ENCODE assay signal across 21 mouse cellular contexts in genomic region chr8:88280904-88281303, GRCm38 (mm10). TPM values are rescaled to one million over a fixed set of nuclear protein-coding genes. Genes with fewer than 3 reads are reported as not detected.
A peak's percentile ranks its signal among the peaks of the same experiment; 100 is the strongest.
DNase-seq lines count a peak whose midpoint lies in the region; ATAC-seq and TF ChIP-seq lines count a peak whose summit lies in the region.
"Had no signal": no experiment of that assay in that cellular context is flagged by ENCODE, and none has a peak within 500 bp of the region (broad histone marks: within the 10 kb centered on the region; RNA-seq: fewer than 3 reads in every experiment).

No protein-coding gene starts in this region.

- TF ChIP-seq CTCF in thymus, adult 2 months (IDR thresholded peaks at IDR 0.05; ENCODE audit: borderline replicate concordance, control insufficient read depth, extremely low read depth, insufficient read depth, low read length, poor library complexity) = no peak

- peak; percentile 85 for DNase-seq in heart, adult 11 months
- DNase-seq in heart, adult 9 months (ENCODE audit: low spot score in 2 of 2) = no peak
- peak; percentile 84 for DNase-seq in Muller cell, postnatal 12 days (ENCODE audit: inconsistent ontology term)
- no peak for DNase-seq in liver, embryonic 13.5 days
- DNase-seq in thymus, adult 2 months = no peak
- no peak for DNase-seq in spleen, adult 12 weeks (ENCODE audit: low spot score)
- no peak for DNase-seq in adrenal gland, adult 18-20 months (ENCODE audit: low spot score in 2 of 2)
- DNase-seq: B cell, adult 2 months; cerebellum, adult 8-10 months; heart, postnatal 36 days; kidney, adult 9 months; kidney, postnatal 36 days; right cerebral cortex, postnatal 25 days; thymus, postnatal 25 days had no signal

- no peaks in the 10 kb centered on the region for H3K9me3 ChIP-seq in liver, embryonic 13.5 days (replicated peaks)
- H3K9me3 ChIP-seq: embryonic facial prominence, embryonic 13.5 days; heart, embryonic 13.5 days had no signal

- peaks cover 74% of the 10 kb centered on the region for H3K4me1 ChIP-seq in liver, embryonic 13.5 days (replicated peaks)
- peaks cover 19% of the 10 kb centered on the region for H3K4me1 ChIP-seq in thymus, adult 2 months (replicated peaks; ENCODE audit: control insufficient read depth, insufficient read depth, low read length)

- peaks cover 36% of the 10 kb centered on the region for H3K79me2 ChIP-seq in myocyte (ENCODE audit: control insufficient read depth, insufficient read depth)

- H3ac ChIP-seq in myocyte (ENCODE audit: control insufficient read depth, insufficient read length) = no peak overlapping the region

- 6% methylated on average over 7 of the region's 7 CpGs for WGBS in liver, embryonic 13.5 days (ENCODE audit: insufficient replicate concordance)
- 94% methylated on average over 7 of the region's 7 CpGs for WGBS in thymus, adult 2 months

- H3K27me3 ChIP-seq in liver, embryonic 13.5 days = no peaks in the 10 kb centered on the region
- no peaks in the 10 kb centered on the region for H3K27me3 ChIP-seq in myocyte (ENCODE audit: control insufficient read depth, insufficient read depth, insufficient read length)
- no peaks in the 10 kb centered on the region for H3K27me3 ChIP-seq in thymus, adult 2 months (ENCODE audit: control insufficient read depth, insufficient read depth, low read length)
- H3K27me3 ChIP-seq: embryonic facial prominence, embryonic 13.5 days had no signal

- no peak overlapping the region for H3K4me2 ChIP-seq in liver, embryonic 13.5 days
- peak overlapping the region; percentile 68 for H3K4me2 ChIP-seq in myocyte (ENCODE audit: low read depth)
- H3K4me2 ChIP-seq: embryonic facial prominence, embryonic 13.5 days; heart, embryonic 13.5 days; hindbrain, embryonic 14.5 days had no signal

- peak; percentile 13 for TF ChIP-seq POLR2A in myocyte (IDR thresholded peaks at IDR 0.05; ENCODE audit: insufficient read length, low read depth)
- no peak for TF ChIP-seq POLR2A in thymus, adult 2 months (IDR thresholded peaks at IDR 0.05; ENCODE audit: control insufficient read depth, extremely low read depth, insufficient read depth, low read length, poor library complexity)

- peak; percentile 27 for ATAC-seq in liver, embryonic 13.5 days (ENCODE audit: low read depth)
- ATAC-seq: forebrain, embryonic 14.5 days; lung, postnatal 0 days; midbrain, embryonic 16.5 days had no signal

- H3K9ac ChIP-seq in liver, embryonic 13.5 days = no peak overlapping the region
- H3K9ac ChIP-seq: embryonic facial prominence, embryonic 13.5 days; heart, embryonic 13.5 days; hindbrain, embryonic 14.5 days had no signal

- no peak overlapping the region for H3K4me3 ChIP-seq in liver, embryonic 13.5 days (replicated peaks)
- no peak overlapping the region for H3K4me3 ChIP-seq in myocyte
- H3K4me3 ChIP-seq in thymus, adult 2 months (ENCODE audit: control insufficient read depth, insufficient read depth, low read length) = no peak overlapping the region
- H3K4me3 ChIP-seq: embryonic facial prominence, embryonic 13.5 days; heart, embryonic 13.5 days had no signal

- peak overlapping the region; percentile 37 for H3K27ac ChIP-seq in liver, embryonic 13.5 days
- no peak overlapping the region for H3K27ac ChIP-seq in thymus, adult 2 months (ENCODE audit: control insufficient read depth, insufficient read depth, low read length)
- H3K27ac ChIP-seq: embryonic facial prominence, embryonic 13.5 days; heart, embryonic 13.5 days; hindbrain, embryonic 14.5 days had no signal

- H3K36me3 ChIP-seq in liver, embryonic 13.5 days = no peaks in the 10 kb centered on the region
- no peaks in the 10 kb centered on the region for H3K36me3 ChIP-seq in myocyte (ENCODE audit: control insufficient read depth, insufficient read depth)
- H3K36me3 ChIP-seq in thymus, adult 2 months (ENCODE audit: control insufficient read depth, insufficient read depth, low read length) = no peaks in the 10 kb centered on the region
- H3K36me3 ChIP-seq: embryonic facial prominence, embryonic 13.5 days; heart, embryonic 13.5 days had no signal

TF ChIP-seq in myocyte, 11 proteins besides CTCF, POLR2A, EP300 and RAD21:
- TF ChIP-seq MYOD1 (IDR thresholded peaks at IDR 0.05; ENCODE audit: control insufficient read depth in 1 of 3, insufficient read length in 2 of 3, low read depth in 2 of 3) = peak in 2 of 3 experiments; percentile 46 to 68
- peak; percentile 15 for TF ChIP-seq TCF12 (IDR thresholded peaks at IDR 0.05; ENCODE audit: insufficient read depth, poor library complexity, severe bottlenecking)
- TF ChIP-seq USF1 (IDR thresholded peaks at IDR 0.05; ENCODE audit: low read depth) = no peak
- TF ChIP-seq MAX (IDR thresholded peaks at IDR 0.05; ENCODE audit: low read depth) = no peak
- peak; percentile 52 for TF ChIP-seq POLR2AphosphoS2 (IDR thresholded peaks at IDR 0.05; ENCODE audit: insufficient read length, low read depth)
- no peak for TF ChIP-seq REST (IDR thresholded peaks at IDR 0.05; ENCODE audit: insufficient read depth, insufficient read length)
- no peak for TF ChIP-seq SRF (IDR thresholded peaks at IDR 0.05; ENCODE audit: control insufficient read depth, insufficient read length, low read depth)

RNA-seq across cellular contexts. Expression of gene Adcy7, which starts 8.7 kb away (rescaled TPM):
- 26.1 and 27.0 TPM in 2 replicates for polyA plus RNA-seq in liver, embryonic 13.5 days (2015; fragmentation: Nextera tagmentation; extraction: Ambion mirVana)
- polyA plus RNA-seq in myocyte (2012; fragmentation: generic; extraction: Trizol) = 72.3 TPM
- polyA plus RNA-seq in thymus, adult 2 months (2012; rRNA removed) = 61.7 and 63.7 TPM in 2 replicates
- 10 to 100 TPM in 1 of 2 experiments, 1 to 10 TPM in 1; 5.7 to 11.4 TPM for total RNA-seq in adrenal gland, adult 18-20 months (2021)

Comparison
In these comparisons a context has a peak if more than half of its experiments do, and no peak if none do; other contexts are left out.
1. DNase-seq: peak in heart, adult 11 months (single experiment) and Muller cell, postnatal 12 days (single experiment); none in heart, adult 9 months (0 of 2), liver, embryonic 13.5 days (single experiment), thymus, adult 2 months (single experiment), spleen, adult 12 weeks (single experiment) and adrenal gland, adult 18-20 months (0 of 2).